Mouse (Mus musculus): ENCODE data around the gene Arhgap23. TPM values are rescaled to one million over a fixed set of nuclear protein-coding genes. Genes with fewer than 3 reads are reported as not detected.
A peak's percentile ranks its signal among the peaks of the same experiment; 100 is the strongest.

Arhgap23 gene
- polyA plus RNA-seq, 1 experiment: 53.4 TPM

DNA sequence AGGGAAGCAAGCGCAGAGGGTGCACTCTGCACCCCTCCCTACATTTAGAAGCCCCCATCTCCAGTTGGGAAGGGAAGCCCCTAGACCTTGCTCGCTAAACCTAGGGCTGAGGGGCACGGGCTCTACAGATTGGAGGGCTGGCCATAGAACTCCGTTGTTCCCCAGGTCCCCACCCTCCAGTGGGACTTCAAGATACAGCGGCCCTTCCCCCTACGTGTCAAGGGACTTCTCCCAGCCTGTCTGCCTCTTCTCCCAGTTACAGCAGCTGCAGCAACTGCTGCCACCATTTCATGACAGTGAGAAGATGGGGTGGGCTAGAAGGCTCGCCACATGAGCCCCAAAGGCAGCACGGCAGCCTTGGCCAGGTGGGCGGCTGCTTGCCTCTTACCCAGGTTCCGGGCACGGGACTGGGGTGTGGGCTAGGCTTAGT is 10.6 kb upstream of the Arhgap23 start:
- DNase-seq (ENCODE audit: extremely low spot score in 1 of 2, low spot score in 1 of 2): no peak

DNA sequence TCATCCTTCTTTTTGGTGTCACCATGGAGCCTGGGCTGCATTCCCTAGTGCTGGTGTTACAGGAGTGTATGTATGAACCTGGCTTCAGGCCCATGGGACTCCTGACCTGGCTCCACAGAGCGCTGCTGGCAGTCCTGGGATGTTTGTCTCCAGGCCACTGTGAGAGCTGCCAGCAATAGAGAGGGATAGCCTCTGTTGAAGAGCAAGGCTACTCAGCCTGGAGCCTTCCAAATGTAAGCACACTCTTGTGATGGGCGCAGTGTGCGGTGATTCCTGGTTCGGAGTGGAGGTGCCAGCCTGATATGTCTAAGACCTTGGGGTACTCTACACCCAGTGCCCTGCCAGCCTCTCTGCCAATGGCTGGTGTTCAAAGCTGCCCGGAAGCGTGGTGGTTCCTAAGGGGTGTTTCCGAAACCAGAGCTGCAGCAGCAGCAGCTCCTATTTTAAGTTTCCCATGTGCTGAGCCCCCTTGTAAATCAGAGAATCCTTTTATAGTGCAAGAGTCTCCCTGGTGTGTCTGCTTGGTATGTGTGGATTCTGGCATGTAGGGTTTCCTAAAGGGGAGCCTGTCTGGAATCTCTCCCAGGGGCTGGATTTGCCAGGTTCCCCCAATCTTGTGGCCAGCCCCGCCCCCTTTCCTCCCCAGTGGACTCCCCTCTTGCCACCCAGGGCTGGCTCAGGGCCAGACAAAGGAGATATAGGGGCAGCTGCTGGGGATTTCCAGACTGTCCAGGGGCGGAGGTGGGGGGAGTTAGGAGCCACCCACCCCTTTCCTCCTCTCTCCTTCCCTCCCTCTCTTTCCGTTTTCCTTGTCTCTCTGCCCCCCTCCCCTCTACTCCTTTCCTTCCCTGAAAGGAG is 9.0 kb upstream of the Arhgap23 start:
- no peak for DNase-seq (ENCODE audit: extremely low spot score in 1 of 2, low spot score in 1 of 2)

DNA sequence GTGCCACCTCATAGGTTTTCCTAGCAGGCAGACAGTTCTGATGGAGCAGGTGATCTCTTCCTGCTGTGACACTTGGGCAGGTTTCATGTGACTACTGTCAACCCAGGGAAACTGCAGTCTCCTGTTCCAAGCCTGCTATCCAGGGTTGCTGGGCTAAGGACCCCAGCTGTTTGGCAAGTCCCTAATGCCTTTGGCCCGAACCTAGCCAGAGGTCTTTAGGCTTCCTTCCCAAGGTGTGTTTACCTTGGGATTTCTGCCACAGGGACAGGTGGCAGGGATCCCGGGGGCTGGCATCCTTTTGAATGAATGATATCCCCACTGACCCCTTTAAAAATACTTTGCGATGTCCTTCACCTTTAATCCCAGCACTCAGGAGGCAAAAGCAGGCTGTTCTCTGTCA is 7.9 kb upstream of the Arhgap23 start:
- DNase-seq (ENCODE audit: extremely low spot score in 1 of 2, low spot score in 1 of 2): no peak

DNA sequence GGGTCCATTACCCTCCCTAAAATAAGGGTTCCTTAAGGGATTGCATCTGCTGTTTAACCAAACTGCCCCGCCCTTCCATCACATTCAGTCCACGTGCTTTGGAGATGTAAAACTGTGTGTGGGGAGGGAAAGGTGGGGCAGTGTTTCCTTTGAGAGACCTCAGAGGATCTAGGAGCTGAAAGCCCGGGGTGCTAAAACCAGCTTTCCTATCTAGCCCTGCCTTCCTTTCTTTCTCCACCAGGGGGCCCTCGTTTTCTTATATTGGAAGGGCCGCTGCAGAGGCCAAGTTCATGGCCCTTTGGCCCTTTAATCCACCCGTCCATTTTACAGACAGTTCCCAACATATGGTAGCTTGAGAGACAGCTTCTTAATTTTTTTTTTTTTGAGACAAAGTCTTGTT is 7.2 kb upstream of the Arhgap23 start:
- peak in 1 of 2 experiments; percentile 91 for DNase-seq (ENCODE audit: extremely low spot score in 1 of 2, low spot score in 1 of 2)

DNA sequence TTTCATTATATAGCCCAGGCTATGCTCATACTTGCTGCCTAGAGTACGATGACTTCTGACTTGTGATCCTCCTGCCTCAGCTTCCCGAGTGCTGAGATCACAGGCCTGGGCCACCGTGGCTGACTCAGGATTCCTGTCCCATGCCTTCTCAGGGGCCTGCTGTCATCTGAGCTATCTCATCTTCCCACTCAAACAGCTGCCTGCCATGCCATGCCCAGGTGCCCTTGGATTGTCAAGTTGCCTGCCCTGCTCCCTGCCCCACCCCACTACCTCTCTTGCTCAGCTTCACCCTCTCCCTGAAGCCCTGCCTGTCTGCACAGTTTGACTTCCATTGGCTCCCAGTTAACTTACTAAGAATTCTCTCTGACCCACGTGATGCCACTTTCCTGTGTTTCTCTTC is 4.4 kb upstream of the Arhgap23 start:
- no peak for DNase-seq (ENCODE audit: extremely low spot score in 1 of 2, low spot score in 1 of 2)

DNA sequence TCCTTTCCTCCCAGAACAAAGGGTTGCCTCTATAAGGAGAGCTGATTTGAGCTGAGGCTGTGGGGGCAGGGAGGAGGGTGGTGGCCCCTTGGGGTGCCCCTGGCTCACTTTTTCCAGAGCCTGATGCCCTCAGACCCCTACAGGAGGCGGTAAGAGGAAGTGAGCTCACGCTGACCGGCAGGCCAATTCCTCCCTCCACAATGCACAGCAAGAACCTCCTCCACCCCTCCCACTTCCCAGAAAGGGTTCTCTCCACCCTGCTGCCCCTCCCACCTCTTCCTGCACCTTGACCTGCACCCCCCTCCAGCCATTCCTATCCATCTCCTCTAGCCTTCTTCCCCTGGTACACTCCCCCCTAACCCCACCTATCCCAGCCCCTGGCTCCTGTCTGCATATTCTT is 3.2 kb upstream of the Arhgap23 start:
- no peak for DNase-seq (ENCODE audit: extremely low spot score in 1 of 2, low spot score in 1 of 2)

DNA sequence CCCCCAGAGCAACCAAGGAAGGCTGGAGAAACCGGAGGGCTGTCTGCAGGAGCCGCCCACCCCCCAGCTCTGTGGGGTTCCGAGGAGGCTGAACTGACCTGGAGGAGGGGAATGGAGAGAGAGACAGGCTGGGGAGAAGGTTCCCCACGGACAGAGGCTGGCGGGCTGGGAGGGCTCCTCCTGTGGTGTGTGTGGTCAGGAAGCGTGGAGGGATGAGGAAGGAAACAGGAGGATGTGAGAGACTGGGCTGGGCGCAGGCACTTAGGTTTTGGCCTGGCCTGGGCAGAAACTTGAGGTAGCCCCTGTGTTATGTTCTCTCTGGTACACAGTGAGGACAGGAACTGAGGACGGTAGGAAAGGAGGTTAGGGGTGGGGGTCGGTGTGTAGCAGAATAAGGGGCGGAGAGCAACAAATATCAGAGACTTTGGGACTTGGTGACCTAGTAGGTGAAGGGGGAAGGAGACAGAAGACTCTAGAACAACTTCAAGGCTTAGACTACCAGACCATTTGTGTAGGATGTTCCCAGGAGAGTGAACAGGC is 2.5 kb upstream of the Arhgap23 start:
- DNase-seq (ENCODE audit: extremely low spot score in 1 of 2, low spot score in 1 of 2): no peak

DNA sequence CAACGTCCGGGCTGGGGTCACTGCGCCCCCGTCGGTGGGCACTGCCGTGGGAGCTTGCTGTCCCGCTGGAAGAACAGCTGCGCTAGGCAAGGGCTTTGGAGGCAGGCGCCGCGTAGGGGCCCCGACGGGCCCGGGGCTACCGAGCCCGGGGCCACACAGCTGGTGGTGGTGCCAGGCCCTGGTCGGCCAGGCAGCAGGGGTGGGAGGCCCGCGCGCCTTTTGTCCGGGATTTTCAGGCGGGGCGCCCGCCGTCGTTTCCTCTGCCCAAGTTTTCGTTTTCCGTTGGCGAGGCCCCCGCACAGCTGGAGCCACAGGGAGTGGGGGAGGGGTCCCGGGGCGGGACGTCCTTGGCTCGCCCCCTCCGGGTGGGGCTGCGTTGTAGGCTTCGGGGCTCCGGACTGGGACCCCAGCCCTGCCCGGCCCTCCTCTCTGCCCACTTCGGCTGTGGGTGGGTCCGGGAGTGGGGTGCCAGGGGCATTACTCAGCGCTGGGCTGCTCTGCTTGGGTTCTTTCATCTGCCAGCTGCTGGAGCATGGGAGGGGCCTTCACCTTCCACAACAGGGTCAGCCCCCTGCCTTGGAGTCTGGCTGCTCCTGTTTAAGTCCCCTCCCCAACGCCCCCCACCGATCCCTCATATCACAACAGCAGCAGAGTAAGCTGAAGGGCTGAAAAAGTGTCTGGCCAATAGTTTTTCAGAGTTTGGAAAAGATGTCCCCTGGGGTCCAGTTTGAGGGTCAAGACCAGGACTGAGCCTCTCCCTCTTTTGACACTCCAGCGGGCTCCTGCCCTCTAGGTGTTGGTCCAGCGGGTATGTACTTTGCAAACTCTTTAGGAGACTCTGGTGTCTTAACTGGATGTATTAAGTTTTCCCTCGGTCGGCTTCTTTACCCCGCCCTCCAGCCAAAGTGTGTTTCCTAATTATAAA is 641 bp downstream of the Arhgap23 start:
- no peak for DNase-seq (ENCODE audit: extremely low spot score in 1 of 2, low spot score in 1 of 2)

DNA sequence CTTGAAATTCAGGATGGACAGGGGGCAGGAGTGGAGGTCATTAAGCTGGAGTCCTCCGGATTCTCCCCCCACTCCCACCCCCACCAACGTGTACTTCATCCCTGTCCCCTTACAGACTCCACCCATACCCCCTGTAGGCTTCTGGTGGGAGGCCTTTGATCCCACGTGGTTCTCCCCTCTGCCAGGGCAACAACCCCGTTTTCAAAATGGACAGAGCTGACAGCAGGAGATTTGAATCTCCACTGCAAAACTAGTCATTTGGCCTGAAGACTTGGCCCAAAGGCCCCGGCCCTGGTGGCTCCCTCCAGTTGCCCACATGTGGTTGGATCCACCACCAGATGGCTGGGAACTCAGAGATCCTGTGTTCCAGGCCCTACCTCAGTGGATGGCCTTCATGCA is 1.3 kb downstream of the Arhgap23 start:
- no peak for DNase-seq (ENCODE audit: extremely low spot score in 1 of 2, low spot score in 1 of 2)

DNA sequence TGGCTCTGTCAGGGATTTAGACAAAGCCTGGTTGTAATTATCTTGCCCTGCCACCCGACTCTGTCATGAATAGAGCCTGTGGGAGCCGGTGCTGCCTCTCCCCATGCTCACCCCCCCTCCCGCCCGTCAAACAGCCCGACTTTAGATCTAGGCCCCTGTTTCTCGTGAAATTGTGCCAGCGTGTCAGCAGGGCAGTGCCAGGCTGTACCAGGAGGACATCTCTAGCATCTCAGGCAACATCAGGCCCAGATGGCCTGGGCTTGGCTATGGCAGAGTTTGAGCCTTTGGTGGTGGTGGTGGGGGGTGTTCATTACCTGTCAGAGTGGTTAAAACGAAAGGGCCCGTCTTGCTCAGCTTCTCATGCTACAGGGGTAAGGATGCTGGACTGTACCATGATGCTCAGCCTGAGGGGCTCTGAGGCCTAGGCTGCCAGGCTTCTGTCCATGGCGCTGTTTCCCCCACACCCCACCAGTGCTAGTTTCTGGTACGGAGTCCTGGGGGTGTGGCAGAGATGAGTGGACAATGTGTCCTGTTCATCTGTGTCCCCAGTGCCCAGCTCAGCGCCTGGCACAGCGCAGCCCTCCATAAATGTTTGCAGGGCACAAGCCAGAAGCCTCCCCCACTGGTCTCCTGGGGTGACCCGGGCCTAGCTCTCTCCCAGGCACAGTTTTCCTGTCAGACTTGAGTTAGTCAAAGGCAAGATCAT is 3.7 kb downstream of the Arhgap23 start:
- DNase-seq (ENCODE audit: extremely low spot score in 1 of 2, low spot score in 1 of 2): no peak

DNA sequence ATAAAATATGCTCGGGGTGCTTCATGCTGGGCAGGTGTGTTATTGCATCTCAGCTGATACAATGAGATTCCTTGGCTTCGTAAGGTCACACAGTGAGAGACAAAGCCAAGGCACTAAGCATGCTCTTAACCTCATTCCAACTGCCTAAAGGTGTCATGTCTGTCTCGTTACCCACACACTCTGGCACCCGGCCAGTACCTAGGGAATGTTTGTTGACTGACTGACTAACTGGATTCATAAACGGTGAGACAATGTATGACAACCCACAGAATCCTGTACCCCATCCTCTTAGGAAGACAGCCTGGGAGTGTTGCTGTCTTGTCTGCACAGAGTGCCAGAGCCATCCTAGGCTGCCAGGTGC is 4.2 kb downstream of the Arhgap23 start:
- no peak for DNase-seq (ENCODE audit: extremely low spot score in 1 of 2, low spot score in 1 of 2)

DNA sequence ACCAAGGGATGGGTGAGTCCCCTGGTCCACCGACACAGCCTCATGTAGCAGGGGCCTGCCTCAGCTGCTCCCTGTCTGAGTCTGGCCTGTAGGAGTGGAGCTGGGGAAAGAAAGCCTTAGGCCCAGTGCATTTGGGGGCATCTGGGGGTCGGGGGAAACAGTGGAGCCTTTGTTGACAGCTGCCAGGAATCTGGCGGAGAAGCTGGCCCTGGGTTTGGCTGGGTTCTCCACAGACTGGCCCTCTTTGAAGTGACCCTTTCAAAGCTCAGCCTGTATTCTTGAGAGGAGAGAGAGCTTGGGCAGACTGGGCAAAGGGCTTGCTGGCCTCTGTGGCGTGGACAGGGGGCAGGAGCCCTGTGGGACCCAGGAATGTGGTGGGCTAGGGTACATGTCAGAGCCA is 7.2 kb downstream of the Arhgap23 start:
- peak; percentile 36 to 66 for DNase-seq (ENCODE audit: extremely low spot score in 1 of 2, low spot score in 1 of 2)

DNA sequence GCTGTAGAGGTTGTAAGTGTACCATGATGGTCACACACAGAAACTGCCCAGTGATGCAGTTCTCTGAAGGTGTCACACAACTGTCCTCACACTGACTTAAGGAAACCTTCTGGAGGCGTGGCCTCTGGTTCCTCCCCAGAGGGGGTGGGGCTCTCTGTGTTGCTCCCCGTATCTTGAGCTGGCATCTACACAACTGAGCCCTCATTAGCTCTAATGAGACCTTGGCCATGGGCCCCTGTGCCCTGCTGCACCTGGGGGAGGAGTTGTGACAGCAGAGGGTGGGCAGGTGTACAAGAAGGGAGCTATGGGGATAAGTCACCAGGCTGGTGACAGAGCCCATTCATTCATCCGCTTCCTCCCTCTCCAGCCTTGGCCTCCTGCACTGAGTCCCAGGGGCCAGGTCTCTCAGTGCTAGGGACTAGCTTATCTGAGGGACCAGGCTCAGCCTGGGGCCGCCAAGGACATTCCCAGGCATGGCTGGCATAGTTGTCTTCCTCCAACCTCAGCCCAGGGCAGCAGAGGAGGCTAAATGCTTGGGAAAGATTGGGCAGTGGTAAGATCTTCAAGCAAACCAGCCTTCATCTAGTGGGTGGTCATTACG is 8.9 kb downstream of the Arhgap23 start:
- DNase-seq (ENCODE audit: extremely low spot score in 1 of 2, low spot score in 1 of 2): no peak

DNA sequence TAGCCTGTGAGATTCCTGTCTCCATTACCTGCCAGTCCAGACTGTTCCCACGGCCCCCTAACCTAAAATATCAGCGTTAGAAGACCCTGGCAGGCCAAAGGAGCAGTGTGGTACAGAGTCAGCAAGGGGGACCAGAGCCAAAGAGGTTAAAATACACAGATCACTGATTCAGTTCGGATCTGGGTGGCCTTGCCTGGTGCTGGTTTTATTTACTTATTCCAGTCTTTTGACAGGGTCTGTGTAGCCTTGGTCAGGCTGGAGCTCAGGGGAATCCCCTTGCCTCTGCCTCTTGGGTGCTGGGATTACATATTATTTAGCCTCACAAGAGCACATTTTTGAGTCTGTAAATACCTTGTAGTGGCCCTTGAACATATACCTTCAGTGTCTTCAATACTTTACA is 9.5 kb downstream of the Arhgap23 start:
- no peak for DNase-seq (ENCODE audit: extremely low spot score in 1 of 2, low spot score in 1 of 2)

DNA sequence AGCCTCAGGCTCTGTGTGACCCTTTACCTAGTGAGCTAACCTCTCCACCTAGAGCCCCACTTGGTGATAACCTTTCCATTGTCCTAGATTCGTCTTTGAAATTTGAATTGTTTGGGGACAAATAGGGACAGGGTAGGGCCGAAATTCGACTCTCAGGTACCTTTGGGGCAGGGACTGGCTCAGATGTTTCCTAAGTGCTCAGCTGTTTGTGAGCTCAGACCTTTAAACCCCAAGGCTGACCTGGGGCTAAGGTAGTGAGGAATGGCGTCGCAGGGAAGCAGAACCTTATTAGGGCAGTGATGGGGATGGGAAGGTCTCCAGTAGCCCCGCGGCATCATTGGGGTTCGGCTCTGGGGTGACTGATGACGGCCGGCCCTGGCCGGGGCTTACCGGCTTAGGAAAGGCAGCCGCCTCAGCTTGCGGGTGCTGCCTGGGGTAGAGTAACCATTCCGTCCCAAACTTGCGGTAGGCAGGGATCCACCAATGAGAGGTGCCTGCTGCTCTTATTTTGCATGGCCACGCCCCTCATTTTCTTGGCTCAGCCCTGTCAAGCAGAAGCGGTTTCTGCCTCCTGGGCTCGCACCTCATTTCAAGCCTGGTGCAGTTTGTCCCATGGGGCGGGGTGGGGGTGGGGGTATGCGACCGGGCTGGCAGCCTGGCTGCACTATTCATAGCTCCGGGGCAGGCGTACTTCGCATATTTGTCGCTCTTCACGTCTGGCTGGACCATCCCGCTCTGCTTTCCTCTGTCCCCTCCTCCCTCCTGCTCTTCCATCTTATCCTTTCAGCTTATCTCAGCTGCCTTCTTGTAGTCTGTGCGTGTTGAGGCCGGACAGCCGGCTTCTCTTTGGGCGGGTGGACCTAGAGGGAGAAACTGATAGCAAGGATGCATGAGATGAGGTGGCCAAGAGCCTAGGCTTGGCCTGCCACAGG is 12.7 kb downstream of the Arhgap23 start:
- DNase-seq (ENCODE audit: extremely low spot score in 1 of 2, low spot score in 1 of 2): peak in 1 of 2 experiments; percentile 78

DNA sequence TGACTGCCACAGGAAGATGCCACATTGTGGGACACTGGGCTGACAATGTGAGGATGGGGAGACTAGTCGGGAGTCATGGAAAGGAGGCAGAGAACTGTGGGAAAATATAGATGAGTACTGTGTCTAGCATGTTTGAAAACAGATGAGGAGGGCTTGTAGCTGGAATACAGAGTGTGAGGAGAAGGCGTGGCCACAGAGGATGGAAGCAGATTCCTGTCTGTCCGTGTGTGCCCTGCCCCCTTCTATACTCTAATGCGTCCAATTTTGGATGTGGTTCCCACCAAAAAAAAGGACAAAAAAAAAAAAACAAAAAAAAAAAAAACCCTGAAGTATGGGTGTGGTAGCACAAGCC is 13.4 kb downstream of the Arhgap23 start:
- no peak for DNase-seq (ENCODE audit: extremely low spot score in 1 of 2, low spot score in 1 of 2)

DNA sequence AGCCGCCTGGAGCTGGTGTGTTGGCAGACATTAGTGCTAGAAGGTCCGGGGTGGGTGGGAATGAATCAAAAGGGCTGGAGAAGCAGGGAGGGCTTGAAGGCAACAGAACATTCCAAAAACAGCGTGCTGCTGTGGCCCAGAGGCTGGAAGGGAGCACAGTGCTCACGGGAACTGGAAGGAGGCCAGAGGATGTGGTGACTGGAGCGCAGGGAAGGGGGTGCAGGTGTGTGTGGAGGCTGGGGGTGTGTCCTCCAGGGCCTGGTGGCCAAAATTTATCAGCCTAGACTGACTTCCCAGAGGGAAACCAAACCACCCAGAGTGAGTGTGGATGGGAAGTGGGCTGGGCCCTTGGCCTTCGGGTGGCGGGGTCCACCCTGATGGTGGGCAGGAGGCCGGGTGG is 14.3 kb downstream of the Arhgap23 start:
- DNase-seq (ENCODE audit: extremely low spot score in 1 of 2, low spot score in 1 of 2): no peak

DNA sequence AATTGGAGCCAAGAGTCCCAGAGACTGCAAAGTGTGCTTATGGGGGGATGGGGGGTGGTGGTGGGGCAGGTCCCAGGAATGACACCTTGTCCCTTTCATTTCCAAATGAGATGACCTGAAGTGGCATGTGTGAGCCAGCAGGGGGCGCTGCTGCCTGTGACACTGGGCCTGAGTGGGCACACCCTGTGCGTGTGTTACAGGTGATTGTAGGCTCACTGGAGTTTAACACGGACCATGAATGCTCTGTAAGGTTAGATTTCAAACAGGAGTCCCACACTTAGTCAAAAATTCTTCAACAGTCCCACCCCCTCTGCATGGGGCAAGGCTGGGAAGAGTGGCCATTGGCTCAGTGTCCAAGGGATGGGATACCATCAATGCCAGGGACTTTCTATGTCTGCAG is 16.7 kb downstream of the Arhgap23 start:
- peak in 1 of 2 experiments; percentile 62 for DNase-seq (ENCODE audit: extremely low spot score in 1 of 2, low spot score in 1 of 2)

DNA sequence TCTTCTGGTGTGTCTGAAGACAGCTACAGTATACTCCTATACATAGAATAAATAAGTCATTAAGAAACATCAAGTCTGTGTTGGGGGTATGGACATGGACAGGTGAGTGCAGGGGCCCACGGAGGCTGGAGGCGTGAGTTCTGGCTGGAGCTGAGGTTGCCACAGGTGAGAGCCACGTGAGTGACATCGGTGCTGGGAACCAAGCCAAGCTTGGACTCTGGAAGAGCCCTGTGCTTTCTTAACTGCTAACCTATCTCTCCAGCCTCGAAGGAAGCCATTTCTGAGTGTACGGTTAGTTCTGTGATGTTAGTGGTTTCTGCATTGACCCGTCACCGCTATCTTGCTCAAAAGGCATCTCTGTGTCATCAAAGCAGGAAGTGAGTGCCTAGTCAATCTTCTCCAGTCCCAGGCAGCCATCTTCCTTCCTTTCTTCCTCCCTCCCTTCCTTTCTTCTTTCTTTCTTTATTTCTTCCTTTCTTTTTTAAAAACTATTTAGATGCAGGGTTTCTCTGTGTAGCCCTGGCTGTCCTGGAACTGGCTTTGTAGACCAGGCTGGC is 17.7 kb downstream of the Arhgap23 start:
- DNase-seq (ENCODE audit: extremely low spot score in 1 of 2, low spot score in 1 of 2): no peak
